Mouse (Mus musculus): Measurements from ENCODE around the gene Pik3r6. TPM values are rescaled to one million over a fixed set of nuclear protein-coding genes. Genes with fewer than 3 reads are reported as not detected.

The Pik3r6 gene
- polyA plus RNA-seq, 1 experiment, result 2.8 TPM

GRCm38 (mm10) chr11:68531941-68532535 lies 29.2 kb downstream of the Pik3r6 start:
- no peak for DNase-seq (ENCODE audit: extremely low spot score in 1 of 2, low spot score in 1 of 2)

DNA sequence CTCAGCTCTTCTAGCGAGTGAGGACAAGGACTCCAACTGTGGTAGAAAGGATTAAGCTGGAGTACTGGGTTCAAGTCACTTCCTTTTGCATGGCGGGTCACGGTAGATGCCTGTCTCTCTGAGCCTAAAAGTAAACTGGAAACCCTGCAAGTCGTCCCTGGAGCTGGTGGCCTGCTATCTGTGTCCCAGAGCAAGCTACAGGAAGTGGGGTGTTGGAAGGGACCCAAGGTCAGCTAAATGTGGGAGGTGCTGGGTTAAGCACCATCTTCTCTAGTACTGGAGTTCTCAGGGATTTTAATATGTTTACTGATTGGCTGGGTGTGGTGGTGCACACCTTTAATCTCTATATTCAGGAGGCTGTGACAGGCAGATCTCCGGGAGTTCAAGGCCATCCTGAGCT lies 30.0 kb downstream of the Pik3r6 start:
- DNase-seq (ENCODE audit: extremely low spot score in 1 of 2, low spot score in 1 of 2), result no peak

- peak in 1 of 2 experiments; percentile 50 for DNase-seq (ENCODE audit: extremely low spot score in 1 of 2, low spot score in 1 of 2)
Observed at GRCm38 (mm10) chr11:68533971-68534475, 31.2 kb downstream of the Pik3r6 start.

- DNase-seq (ENCODE audit: extremely low spot score in 1 of 2, low spot score in 1 of 2), result no peak
Observed at GRCm38 (mm10) chr11:68536026-68536425, 33.2 kb downstream of the Pik3r6 start.

DNA sequence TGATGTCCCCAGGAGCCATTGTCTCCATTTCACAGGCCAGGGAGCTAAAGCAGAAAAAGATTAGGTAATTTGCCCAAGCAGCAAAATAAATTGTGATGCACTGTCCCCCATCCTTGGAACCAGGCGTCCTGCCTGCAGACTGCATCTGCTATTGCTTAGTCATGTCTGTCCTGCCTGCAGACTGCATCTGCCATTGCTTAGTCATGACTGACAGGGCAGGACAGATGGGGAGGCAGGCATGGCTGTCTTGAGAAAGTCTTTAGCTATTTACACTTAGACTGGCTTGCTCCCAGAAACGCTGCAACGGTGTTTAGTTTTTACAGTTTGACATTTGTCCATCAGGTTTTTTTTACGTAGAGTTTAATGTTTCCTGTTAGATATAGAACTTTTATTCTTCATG lies 33.6 kb downstream of the Pik3r6 start:
- DNase-seq (ENCODE audit: extremely low spot score in 1 of 2, low spot score in 1 of 2), result peak in 1 of 2 experiments; percentile 62

DNA sequence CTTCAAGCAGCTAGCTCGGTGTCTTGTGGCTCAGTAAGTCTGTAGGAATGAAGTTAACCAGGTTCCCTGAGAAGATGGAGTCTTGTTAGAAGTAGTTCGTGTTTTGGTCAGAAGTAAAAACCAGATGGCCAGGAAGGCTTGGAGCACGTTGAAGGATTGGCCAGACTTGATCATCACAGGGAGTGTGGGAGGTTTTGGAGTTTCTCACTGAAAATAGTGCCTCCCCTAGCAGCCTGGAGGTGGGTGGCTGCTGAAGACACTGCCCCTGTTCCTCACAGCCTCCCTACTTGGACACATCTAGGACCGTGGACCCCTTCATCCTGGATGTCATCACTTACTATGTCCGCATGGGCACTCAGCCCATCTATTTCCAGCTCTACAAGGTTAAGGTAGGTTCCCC lies 36.8 kb downstream of the Pik3r6 start:
- DNase-seq (ENCODE audit: extremely low spot score in 1 of 2, low spot score in 1 of 2), result peak; percentile 49 to 66

GRCm38 (mm10) chr11:68544554-68544953 lies 41.7 kb downstream of the Pik3r6 start:
- no peak for DNase-seq (ENCODE audit: extremely low spot score in 1 of 2, low spot score in 1 of 2)

- no peak for DNase-seq (ENCODE audit: extremely low spot score in 1 of 2, low spot score in 1 of 2)
Observed at GRCm38 (mm10) chr11:68545172-68545571, 42.4 kb downstream of the Pik3r6 start.

- DNase-seq (ENCODE audit: extremely low spot score in 1 of 2, low spot score in 1 of 2), result no peak
Observed at GRCm38 (mm10) chr11:68545682-68546222, 42.9 kb downstream of the Pik3r6 start.

DNA sequence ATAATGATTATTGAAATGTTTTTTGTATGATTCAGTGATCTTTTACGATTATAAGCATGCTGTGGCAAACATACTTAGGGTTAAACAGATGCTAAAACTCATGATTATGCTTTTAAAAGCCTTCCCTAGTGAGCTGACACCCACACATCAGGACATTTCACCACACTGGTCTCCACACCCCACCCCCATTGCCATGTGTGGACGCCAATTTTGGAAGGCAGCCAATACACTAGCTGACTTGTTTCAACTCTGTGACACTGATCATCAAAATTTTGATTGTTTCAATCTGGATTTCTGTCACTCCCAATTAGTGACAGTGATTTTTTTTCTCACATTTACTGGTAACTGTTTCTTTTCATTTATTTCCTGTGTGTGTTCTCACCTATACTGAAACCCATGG lies 44.7 kb downstream of the Pik3r6 start:
- DNase-seq (ENCODE audit: extremely low spot score in 1 of 2, low spot score in 1 of 2), result no peak

- DNase-seq (ENCODE audit: extremely low spot score in 1 of 2, low spot score in 1 of 2), result no peak
Observed at GRCm38 (mm10) chr11:68549597-68549996, 46.8 kb downstream of the Pik3r6 start.

DNA sequence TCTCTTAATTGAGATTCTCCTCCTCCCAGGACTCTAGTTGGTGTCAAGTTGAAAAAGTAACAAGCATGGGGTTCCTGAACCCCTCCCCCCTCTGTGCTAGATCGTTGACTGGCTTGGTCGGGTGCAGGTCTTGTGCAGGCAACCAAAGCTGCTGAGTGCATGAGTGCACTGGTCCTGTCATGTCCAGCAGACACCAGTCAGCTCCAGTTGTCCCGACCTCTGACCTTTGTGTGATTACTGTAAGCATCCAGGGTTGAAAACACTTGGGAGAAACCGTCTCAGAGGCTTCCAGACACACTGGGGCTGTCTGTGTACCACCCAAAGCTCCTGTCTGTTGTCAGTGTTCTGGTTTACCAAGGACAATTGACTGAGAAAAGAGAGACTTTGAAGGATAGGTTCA lies 47.5 kb downstream of the Pik3r6 start:
- no peak for DNase-seq (ENCODE audit: extremely low spot score in 1 of 2, low spot score in 1 of 2)

DNA sequence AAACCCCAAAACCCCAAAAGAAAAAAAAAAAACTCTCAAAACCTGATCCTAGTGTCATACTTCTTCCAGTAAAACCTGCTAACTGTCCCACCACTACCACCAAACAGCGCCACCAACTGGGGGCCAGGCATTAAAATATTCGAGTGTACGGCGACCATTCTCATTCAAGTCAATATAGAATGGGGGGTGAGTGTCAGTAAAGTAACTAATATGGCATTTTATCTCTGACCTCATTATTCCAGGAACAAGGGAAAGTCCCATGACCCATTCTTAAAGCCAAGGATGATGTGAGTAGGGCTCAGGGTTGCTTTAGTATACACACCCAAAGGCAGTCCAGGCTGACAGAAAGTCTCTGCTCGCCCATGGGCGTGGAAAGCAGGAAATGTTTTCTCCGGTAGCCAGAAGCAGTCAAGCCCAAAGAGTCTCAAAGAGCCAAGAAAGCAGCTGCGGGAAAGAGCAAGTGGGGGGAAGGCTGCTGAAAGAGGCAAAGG lies 51.2 kb downstream of the Pik3r6 start:
- DNase-seq (ENCODE audit: extremely low spot score in 1 of 2, low spot score in 1 of 2), result no peak

GRCm38 (mm10) chr11:68555918-68556584 lies 53.2 kb downstream of the Pik3r6 start, which contains the start of gene Mfsd6l:
Gene Mfsd6l, plus strand, starts transcription at chr11:68556186.
- no peak for DNase-seq (ENCODE audit: extremely low spot score in 1 of 2, low spot score in 1 of 2)

GRCm38 (mm10) chr11:68559546-68559945 lies 56.7 kb downstream of the Pik3r6 start:
- no peak for DNase-seq (ENCODE audit: extremely low spot score in 1 of 2, low spot score in 1 of 2)

DNA sequence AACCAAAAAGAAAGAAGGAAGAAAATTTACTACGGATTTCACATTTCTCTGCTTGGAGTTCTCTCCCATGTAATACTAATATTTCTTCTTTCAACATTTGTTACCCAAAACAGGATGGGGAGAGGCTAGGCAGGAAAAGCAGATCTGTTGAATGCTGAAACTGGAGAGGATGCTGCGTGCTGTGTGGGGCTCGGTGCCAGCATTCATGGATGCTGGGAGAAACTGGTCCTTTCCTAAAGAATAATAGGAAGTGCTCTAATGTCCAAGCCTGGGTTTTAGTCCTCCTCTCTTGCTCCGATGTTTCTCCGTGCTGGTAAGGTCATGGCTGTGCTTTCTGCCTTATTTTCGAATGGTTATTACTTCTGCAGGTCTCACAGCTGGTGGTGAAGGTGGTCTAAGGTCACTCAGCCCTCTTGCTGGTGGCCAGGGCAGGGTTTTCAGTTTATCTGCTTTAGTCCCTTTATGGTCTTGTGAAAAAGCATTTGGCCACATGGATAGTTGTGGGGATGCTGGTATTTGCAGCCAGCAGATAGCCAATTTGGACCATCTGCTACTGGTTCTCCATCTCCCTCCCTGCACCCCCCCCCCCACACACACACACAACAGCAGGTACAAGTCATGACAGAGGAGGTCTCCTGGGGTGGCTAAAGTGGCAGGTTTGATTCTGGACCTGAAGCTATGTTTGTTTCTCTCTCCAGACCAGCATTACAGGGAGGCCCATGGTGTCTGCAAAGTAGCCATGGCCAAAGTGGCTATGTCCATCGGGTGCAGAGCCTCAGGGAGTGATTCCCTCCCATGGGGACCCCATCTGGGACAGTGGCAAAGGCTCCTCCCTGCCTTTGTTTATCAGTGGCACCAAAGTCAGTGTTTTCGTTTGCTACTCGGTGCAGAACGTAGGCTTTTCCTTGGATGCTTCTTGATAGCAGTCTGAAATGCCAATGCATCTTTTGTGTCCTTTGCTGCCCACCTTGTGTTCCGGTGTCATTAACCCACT lies 59.4 kb downstream of the Pik3r6 start:
- no peak for DNase-seq (ENCODE audit: extremely low spot score in 1 of 2, low spot score in 1 of 2)

DNA sequence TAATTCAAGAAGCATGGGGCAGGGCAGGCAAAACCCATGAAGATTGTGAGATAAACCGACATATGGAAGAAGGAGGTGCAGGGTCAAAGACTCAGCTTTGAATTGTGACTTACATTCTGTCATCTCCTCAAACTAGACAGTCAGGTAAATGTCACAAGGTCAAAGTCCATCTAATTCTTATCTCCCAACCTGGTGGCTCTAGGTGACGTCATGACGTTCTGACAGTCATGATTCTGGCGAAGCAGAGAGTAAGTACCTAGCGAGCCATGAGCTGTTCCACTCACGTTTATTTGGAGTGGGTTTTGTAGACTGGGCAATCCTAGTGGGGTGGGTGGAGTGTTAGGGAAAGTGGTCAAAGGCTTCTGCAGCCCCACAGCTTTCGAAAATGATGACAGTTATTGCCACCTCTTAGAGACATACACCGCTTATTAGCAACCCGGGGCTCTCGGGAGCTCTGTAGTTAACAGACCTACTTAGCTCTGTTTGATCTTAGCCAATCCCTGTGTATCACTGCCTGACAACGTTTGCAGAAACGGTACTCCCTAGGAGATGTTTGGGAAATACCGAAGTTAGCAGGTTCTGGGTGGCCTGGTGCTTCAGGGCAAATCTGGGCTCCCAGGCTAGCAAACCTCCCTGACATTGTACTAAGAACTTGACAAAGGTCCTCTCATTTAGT lies 61.7 kb downstream of the Pik3r6 start:
- no peak for DNase-seq (ENCODE audit: extremely low spot score in 1 of 2, low spot score in 1 of 2)

DNA sequence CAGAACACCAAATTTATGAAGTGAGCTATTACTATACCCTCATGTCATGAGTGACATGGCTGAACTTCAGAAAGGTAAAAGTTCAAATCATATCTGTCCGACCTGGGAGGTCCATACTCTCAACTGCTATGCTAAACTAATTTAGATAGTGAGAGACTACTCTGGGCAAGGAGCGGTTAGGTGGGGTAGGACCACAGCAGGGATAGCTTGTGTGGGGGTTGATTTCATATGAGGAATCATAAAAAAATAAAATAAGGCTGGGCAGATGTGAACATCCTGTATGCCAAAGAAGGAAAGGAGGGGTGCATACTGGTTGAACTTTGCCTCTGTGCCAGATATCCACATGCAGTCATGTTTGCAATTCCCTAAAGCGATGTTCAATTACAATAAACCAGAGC lies 62.2 kb downstream of the Pik3r6 start:
- DNase-seq (ENCODE audit: extremely low spot score in 1 of 2, low spot score in 1 of 2), result no peak

GRCm38 (mm10) chr11:68566447-68567059 lies 63.7 kb downstream of the Pik3r6 start:
- DNase-seq (ENCODE audit: extremely low spot score in 1 of 2, low spot score in 1 of 2), result peak; percentile 70 to 95

GRCm38 (mm10) chr11:68570861-68571260 lies 68.0 kb downstream of the Pik3r6 start:
- no peak for DNase-seq (ENCODE audit: extremely low spot score in 1 of 2, low spot score in 1 of 2)
